Mouse (Mus musculus): ENCODE data around the gene Ptk7. TPM values are rescaled to one million over a fixed set of nuclear protein-coding genes. Genes with fewer than 3 reads are reported as not detected.

Ptk7 gene
- polyA plus RNA-seq, 1 experiment from 2014 or later, result 138 TPM

DNA sequence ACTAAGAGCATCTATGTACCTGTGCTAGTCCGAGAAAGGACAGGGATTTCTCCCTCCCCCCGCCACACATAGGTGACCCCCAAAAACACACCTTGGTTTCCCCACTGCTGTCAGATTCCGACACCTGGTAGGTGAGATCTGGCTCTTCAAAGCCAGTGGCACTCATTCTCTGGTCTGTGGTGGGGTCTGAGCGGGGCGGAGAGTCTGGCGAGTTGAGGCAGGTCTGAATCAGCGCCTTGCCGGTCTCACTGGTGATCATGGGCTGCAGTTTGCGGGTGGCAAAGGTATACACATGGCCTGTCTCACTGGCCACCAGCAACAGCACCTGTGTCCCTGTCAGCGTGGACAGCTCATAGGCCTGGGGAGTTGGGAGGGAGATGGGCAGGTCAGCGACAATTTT is 75.8 kb downstream of the Ptk7 start:
- no peak for ATAC-seq (replicated peaks; ENCODE audit: low FRiP score)
- Histone ChIP-seq H3K27ac (peak overlapping the region; percentile 97), H3K27me3 (no peaks in the 10 kb centered on the region), H3K4me2 (peak overlapping the region; percentile 81), H3K4me3 (replicated peaks) (peak overlapping the region; percentile 66), H3K4me1 (peaks cover 46% of the 10 kb centered on the region), H3K9ac (peak overlapping the region; percentile 96), H3K36me3 (peaks cover 41% of the 10 kb centered on the region), H3K9me3 (replicated peaks) (no peaks in the 10 kb centered on the region)
- WGBS, result 43% methylated on average over 11 of the region's 11 CpGs

DNA sequence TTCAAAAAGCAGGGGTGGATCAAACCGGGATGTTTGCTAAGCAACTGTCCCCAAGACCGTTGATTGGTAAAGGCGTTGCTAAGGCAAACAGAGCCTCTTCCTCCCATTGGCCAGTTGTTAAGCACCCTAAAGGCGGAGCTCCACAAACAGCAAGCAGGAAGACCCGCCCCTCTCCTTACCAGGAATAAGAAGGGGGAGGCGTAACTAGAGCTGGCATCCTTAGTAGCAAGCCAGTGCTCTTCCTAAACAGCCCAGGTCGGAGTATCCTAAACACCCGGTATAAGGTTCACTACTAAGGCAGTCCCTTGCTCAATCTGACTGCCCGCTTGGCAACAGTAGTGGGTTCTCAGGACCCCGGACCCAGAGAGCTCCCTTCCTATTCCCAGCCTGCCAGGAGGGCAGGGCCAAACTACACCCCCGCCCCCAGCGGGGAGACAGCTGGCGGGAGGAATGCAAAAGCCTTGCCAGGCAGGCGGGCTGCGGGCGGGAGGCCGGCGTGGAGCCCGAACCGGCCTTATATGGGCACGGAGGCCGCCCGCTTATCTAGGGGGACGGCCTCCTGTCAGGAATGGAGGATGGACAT is 76.4 kb downstream of the Ptk7 start:
- Histone ChIP-seq H3K27ac (peak overlapping the region; percentile 97), H3K4me3 (replicated peaks) (peak overlapping the region; percentile 66), H3K4me1 (peaks cover 52% of the 10 kb centered on the region), H3K36me3 (peaks cover 46% of the 10 kb centered on the region), H3K9ac (peak overlapping the region; percentile 8; the same call in 1 of the 2 replicates), H3K9me3 (replicated peaks) (no peaks in the 10 kb centered on the region), H3K27me3 (no peaks in the 10 kb centered on the region), H3K4me2 (peak overlapping the region; percentile 81)
- 2% methylated on average over 24 of the region's 24 CpGs for WGBS
- peak; percentile 69 for ATAC-seq (replicated peaks; ENCODE audit: low FRiP score)

DNA sequence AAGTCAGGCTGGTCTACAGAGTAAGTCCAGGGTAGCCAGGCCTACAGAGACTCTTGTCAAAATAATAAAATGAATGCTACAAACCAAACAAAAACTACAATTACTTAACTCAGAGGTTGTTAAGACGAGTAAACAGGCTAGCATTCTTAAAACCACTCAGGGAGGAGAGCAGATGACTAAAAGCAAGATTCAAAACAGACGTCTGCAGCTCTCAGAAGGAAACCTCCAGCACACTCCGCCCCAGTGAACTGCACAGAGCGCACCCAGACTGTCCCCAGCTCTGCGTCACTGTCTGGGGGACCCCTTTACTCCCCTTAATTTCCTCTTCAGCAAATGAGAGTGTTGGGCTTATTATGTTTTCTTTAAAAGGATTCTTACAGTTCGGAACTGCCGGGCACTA is 77.2 kb downstream of the Ptk7 start:
- Histone ChIP-seq H3K4me3 (replicated peaks) (peak overlapping the region; percentile 66), H3K27ac (peak overlapping the region; percentile 11; the same call in 1 of the 2 replicates)

DNA sequence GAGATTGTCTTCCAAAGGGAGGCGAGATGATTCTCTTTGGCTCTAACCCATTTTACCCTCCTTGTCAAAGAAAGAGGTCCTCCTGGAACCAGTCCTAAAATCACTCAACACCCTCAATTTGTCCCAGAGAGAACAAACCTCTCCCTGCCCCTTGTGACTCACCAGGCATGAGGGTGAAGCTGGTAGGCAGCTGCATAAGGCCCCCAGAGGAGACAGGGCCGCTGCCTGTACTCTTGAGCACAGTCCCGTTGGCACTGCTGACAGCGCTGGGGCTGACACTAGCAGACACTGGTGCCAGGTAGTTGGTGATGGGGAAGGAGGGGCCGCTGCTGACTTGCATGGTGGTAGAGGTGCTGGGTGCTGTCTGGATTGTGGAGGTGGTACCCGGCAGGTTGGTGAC is 77.9 kb downstream of the Ptk7 start:
- no peak for ATAC-seq (replicated peaks; ENCODE audit: low FRiP score)
- no peak overlapping the region for H3K27ac ChIP-seq
- no peak overlapping the region for H3K4me2 ChIP-seq
- H3K9ac ChIP-seq, result no peak overlapping the region
- no peak overlapping the region for H3K4me3 ChIP-seq (replicated peaks)
- 93% methylated on average over 6 of the region's 6 CpGs for WGBS
- no peaks in the 10 kb centered on the region for H3K27me3 ChIP-seq
- peaks cover 53% of the 10 kb centered on the region for H3K4me1 ChIP-seq
- H3K9me3 ChIP-seq (replicated peaks), result no peaks in the 10 kb centered on the region
- peaks cover 46% of the 10 kb centered on the region for H3K36me3 ChIP-seq

More for the DNA sequence above, 77.2 kb downstream of the Ptk7 start:
- Histone ChIP-seq H3K4me2 (peak overlapping the region; percentile 81; the same call in 1 of the 2 replicates), H3K4me1 (peaks cover 53% of the 10 kb centered on the region), H3K27me3 (no peaks in the 10 kb centered on the region), H3K9me3 (replicated peaks) (no peaks in the 10 kb centered on the region), H3K9ac (0 out of 2 replicates have a peak overlapping the region, but pooled peaks have one; percentile 2), H3K36me3 (peaks cover 46% of the 10 kb centered on the region)
- 84% methylated on average over 7 of the region's 7 CpGs for WGBS
- ATAC-seq (replicated peaks; ENCODE audit: low FRiP score), result no peak

DNA sequence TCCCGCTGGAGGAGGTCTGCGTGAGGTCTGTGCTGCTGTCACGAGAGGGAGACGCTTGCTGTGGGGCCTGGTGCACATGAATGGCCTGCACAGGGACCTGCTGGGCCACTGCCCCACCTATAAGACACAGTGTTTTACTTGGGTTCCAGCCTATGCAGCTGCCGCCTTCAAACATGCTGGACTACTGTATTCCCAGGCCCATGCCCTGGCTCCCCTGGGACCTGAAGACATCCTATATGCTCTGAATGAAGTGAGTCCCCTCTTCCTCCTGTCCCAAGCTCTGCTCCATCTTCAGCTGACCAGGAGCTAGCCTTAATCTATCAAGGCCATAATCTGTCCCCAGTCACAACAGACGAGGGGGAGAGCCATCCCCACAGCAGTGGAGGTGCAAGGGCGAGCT is 78.4 kb downstream of the Ptk7 start:
- Histone ChIP-seq H3K4me3 (replicated peaks) (no peak overlapping the region), H3K9ac (no peak overlapping the region), H3K36me3 (peaks cover 46% of the 10 kb centered on the region), H3K4me2 (no peak overlapping the region), H3K4me1 (peaks cover 58% of the 10 kb centered on the region), H3K27me3 (no peaks in the 10 kb centered on the region), H3K9me3 (replicated peaks) (no peaks in the 10 kb centered on the region), H3K27ac (no peak overlapping the region)
- ATAC-seq (replicated peaks; ENCODE audit: low FRiP score), result no peak
- 89% methylated on average over 7 of the region's 7 CpGs for WGBS

DNA sequence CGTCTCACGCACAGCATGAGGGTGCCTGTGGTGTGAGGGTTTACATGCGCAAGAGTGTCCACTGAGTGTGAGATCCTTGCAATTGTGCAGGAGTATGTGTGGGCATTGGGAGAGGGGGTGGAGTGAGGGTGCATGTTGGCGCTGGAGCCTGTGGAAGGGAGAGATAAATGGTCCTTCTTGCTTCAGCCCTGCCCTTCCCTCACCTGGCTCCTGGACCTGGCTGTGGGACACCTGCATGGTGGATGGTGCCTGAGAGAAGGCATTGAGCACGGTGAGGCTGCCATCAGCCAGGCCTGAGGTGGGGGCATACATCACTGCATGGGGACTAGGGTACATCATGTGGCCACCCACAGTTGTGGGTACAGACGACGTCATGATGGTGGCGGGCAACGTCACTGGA is 79.7 kb downstream of the Ptk7 start:
- Histone ChIP-seq H3K27me3 (no peaks in the 10 kb centered on the region), H3K27ac (no peak overlapping the region), H3K4me1 (peaks cover 59% of the 10 kb centered on the region), H3K4me3 (replicated peaks) (no peak overlapping the region), H3K9ac (no peak overlapping the region), H3K9me3 (replicated peaks) (no peaks in the 10 kb centered on the region), H3K4me2 (no peak overlapping the region), H3K36me3 (peaks cover 46% of the 10 kb centered on the region)
- no peak for ATAC-seq (replicated peaks; ENCODE audit: low FRiP score)
- 91% methylated on average over 9 of the region's 9 CpGs for WGBS

DNA sequence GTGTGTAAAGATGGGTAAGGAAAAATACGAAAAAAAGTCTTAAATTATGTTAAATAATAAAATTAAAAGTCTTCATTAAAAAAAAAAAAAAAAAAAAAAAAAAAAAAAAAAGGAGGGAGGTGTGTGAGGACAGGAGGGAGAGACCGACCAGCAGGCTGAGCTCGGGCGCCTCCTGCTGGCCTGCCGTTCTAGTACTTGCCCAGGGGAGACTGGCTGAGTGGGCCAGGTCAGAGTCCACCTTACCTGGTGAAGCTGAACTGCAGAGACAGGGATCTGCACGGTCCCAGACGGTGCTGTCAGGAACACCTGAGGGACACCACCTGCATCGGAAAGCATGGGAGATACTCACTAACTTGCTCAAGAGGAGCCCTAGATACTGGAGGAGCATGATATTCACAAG is 80.1 kb downstream of the Ptk7 start:
- H3K4me3 ChIP-seq (replicated peaks), result no peak overlapping the region
- peaks cover 55% of the 10 kb centered on the region for H3K4me1 ChIP-seq
- H3K9me3 ChIP-seq (replicated peaks), result no peaks in the 10 kb centered on the region
- H3K27ac ChIP-seq, result no peak overlapping the region
- peaks cover 46% of the 10 kb centered on the region for H3K36me3 ChIP-seq
- H3K4me2 ChIP-seq, result no peak overlapping the region
- H3K9ac ChIP-seq, result no peak overlapping the region
- ATAC-seq (replicated peaks; ENCODE audit: low FRiP score), result no peak
- WGBS, result 28% methylated on average over 8 of the region's 8 CpGs
- H3K27me3 ChIP-seq, result no peaks in the 10 kb centered on the region

DNA sequence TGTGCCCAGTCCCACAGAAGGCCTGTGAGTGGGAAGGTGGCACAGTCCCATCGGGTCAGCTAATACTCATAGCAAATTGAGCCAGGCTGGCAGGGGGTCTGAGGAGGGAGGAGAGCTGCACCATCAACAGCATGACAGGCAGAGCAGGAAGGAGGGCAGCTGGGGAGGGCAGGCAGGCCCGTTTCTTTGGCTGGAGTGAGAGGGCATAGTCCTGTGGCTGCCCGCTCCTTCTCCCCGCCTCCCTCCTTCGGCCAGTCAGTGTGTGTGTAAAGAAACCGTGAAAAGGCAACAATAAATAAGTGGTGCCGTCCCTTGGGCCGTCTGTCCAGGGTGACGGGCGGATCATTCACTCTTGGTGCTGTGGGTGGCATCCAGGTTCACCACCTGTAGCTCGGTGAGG is 80.6 kb downstream of the Ptk7 start:
- peaks cover 50% of the 10 kb centered on the region for H3K4me1 ChIP-seq
- H3K9ac ChIP-seq, result no peak overlapping the region
- no peak overlapping the region for H3K4me3 ChIP-seq (replicated peaks)
- no peaks in the 10 kb centered on the region for H3K9me3 ChIP-seq (replicated peaks)
- 53% methylated on average over 11 of the region's 11 CpGs for WGBS
- H3K36me3 ChIP-seq, result peaks cover 46% of the 10 kb centered on the region
- H3K27me3 ChIP-seq, result no peaks in the 10 kb centered on the region
- no peak for ATAC-seq (replicated peaks; ENCODE audit: low FRiP score)
- H3K4me2 ChIP-seq, result no peak overlapping the region
- no peak overlapping the region for H3K27ac ChIP-seq

DNA sequence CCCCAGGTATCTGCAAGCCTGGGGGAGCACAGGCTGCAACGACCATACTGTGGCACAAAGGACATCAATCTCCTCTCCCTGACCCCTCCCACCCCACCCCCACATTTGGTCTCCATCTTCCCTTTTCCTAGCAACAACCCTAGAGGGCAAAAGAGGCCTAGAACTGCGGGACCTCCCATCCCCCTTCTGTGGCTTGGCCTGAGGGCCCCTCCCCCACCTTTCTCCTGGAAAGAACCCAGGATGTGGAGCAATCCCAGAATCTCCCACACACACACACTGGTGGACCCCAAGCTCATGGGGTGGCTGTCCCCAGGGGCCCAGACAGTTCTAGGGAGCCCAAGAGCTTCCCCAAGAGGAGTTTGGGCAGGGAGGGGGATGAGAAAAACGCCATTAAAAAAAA is 81.4 kb downstream of the Ptk7 start:
- H3K9me3 ChIP-seq (replicated peaks), result no peaks in the 10 kb centered on the region
- no peak overlapping the region for H3K4me2 ChIP-seq
- no peak overlapping the region for H3K9ac ChIP-seq
- no peaks in the 10 kb centered on the region for H3K27me3 ChIP-seq
- H3K36me3 ChIP-seq, result peaks cover 46% of the 10 kb centered on the region
- no peak overlapping the region for H3K4me3 ChIP-seq (replicated peaks)
- no peak overlapping the region for H3K27ac ChIP-seq
- H3K4me1 ChIP-seq, result peaks cover 42% of the 10 kb centered on the region
- 18% methylated on average over 3 of the region's 3 CpGs for WGBS
- no peak for ATAC-seq (replicated peaks; ENCODE audit: low FRiP score)

DNA sequence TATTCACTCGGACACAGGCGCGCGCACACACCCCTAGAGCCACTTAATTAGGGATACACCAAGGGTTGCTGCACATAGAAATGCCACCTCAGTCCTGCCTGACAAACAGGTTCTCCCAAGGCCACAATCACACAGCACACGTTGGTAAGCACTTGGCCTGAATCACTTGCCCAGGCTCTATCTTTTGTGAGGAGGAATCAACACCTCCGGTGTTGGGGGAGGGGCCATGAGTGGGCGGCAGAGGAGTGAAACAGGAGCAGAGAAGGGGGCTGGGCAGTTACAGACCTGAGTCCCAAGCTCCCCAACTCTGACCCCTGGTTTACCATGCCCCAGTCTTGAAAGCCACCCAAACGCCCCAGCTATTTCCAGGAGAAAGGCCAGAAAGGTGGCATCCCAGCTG is 82.3 kb downstream of the Ptk7 start:
- Histone ChIP-seq H3K27me3 (no peaks in the 10 kb centered on the region), H3K27ac (peak overlapping the region; percentile 51; the same call in 1 of the 2 replicates), H3K4me3 (replicated peaks) (no peak overlapping the region), H3K4me2 (peak overlapping the region; percentile 93), H3K9me3 (replicated peaks) (no peaks in the 10 kb centered on the region), H3K4me1 (peaks cover 34% of the 10 kb centered on the region), H3K9ac (0 out of 2 replicates have a peak overlapping the region, but pooled peaks have one; percentile 4), H3K36me3 (peaks cover 40% of the 10 kb centered on the region)
- 11% methylated on average over 8 of the region's 8 CpGs for WGBS
- no peak for ATAC-seq (replicated peaks; ENCODE audit: low FRiP score)

DNA sequence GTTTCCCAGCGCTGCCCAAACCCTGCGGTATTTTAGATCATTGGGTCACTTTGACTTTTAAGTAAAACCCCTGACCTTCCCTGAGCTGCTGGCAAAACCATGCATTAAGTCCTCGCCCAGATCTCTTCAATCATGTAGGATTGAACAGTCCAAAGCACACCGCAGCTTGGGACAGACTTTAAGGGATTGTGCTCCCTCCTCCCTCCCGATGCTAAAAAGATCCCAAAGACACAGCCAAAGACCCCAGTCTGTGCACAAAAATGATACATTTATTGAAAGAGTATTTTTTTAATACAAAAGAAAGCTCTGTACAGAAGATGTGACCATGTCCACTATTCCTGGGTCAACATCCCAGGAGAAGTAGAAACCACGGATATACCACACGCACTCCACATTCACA is 82.7 kb downstream of the Ptk7 start:
- Histone ChIP-seq H3K36me3 (peaks cover 37% of the 10 kb centered on the region), H3K4me3 (replicated peaks) (peak overlapping the region; percentile 66), H3K9ac (peak overlapping the region; percentile 65), H3K27me3 (no peaks in the 10 kb centered on the region), H3K27ac (peak overlapping the region; percentile 51; the same call in 1 of the 2 replicates), H3K4me2 (peak overlapping the region; percentile 93), H3K4me1 (peaks cover 34% of the 10 kb centered on the region), H3K9me3 (replicated peaks) (no peaks in the 10 kb centered on the region)
- WGBS, result 11% methylated on average over 7 of the region's 7 CpGs
- ATAC-seq (replicated peaks; ENCODE audit: low FRiP score), result no peak

DNA sequence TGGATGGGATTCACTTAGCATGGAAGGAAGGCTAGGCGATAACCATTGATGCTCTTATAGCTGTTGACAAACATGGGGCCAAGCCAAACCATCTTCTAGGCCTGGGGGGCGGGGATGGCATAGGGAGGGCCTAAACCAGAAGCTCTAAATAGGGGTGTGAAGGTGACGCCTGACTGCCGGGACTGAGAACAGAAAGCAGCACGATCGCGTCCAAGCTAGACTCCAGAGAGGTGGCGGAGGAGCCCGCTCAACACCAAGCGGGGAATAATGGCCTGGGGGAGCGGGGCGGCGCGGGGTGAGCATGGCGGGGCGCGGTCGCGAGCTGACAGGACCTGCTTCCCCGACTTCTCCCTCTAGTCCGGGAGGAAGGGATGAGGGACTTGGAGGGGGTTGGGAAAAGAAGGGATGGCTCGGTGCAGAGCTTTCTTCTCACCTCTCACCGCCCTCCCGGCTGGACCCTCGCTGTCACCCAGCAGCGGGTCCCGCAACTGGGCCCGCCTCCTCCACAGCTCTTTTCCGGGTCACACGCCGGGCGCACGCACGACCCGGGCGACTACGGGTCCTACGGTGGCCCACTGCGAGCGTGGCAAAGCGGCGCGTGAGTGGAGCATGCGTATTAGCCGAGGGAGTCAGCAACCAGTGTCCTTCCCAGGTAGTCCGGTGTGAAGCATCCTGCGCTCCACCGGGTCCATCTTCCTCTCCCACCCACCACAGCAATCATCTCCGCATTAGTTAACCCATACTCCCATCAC is 83.3 kb downstream of the Ptk7 start, which contains the start of gene Cul9:
Cul9 (minus strand) TSS at position 576 of the 752 bp plus-strand sequence.
- H3K9me3 ChIP-seq (replicated peaks), result no peaks in the 10 kb centered on the region
- H3K4me3 ChIP-seq (replicated peaks), result peak within 1 kb of the TSS; percentile 66
- peak within 1 kb of the TSS; percentile 93 for H3K4me2 ChIP-seq
- ATAC-seq (replicated peaks; ENCODE audit: low FRiP score), result peak; percentile 63
- H3K27ac ChIP-seq, result peak within 1 kb of the TSS; percentile 51; the same call in 1 of the 2 replicates
- WGBS, result 2% methylated on average over 47 of the region's 49 CpGs
- peaks cover 37% of the 10 kb centered on the region for H3K36me3 ChIP-seq
- H3K27me3 ChIP-seq, result no peaks in the 10 kb centered on the region
- peak within 1 kb of the TSS; percentile 65 for H3K9ac ChIP-seq
- H3K4me1 ChIP-seq, result peaks cover 34% of the 10 kb centered on the region
